Mouse (Mus musculus): Measurements from ENCODE around the gene Tm6sf1. TPM values are rescaled to one million over a fixed set of nuclear protein-coding genes. Genes with fewer than 3 reads are reported as not detected.
A peak's percentile ranks its signal among the peaks of the same experiment; 100 is the strongest.

Tm6sf1 gene
- polyA plus RNA-seq, 1 experiment from 2014 or later, result 15.0 TPM

DNA sequence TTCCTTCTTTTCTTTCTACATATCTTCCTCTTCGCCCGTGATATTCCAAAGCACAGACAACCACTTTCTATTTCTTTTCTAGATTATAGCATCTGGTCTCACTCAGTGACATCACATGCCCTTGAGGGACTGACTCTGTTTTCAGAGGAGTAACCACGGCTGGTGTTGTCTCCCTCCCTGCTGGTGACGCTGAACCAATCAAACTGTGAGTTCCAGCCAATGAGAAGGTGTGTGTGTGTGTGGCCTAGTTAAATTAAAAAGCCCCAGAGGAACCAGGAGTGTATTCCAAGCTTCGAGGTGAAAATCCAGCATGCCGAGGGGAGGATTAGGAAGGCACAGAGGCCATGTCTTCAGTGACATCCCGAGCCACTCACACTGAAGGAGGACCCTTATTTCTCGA is 11.8 kb upstream of the Tm6sf1 start:
- DNase-seq (ENCODE audit: low spot score), result no peak
- Histone ChIP-seq H3K36me3 (replicated peaks; ENCODE audit: control insufficient read depth, insufficient read depth) (no peaks in the 10 kb centered on the region), H3K9ac (no peak overlapping the region), H3K27me3 (ENCODE audit: control insufficient read depth, insufficient read depth, low read length) (no peaks in the 10 kb centered on the region), H3K4me2 (replicated peaks) (no peak overlapping the region), H3K9me3 (ENCODE audit: control insufficient read depth, low read length) (no peaks in the 10 kb centered on the region), H3K4me1 (replicated peaks; ENCODE audit: control insufficient read depth, insufficient read depth, low read length) (no peaks in the 10 kb centered on the region), H3K4me3 (replicated peaks; ENCODE audit: low read length) (no peak overlapping the region), H3K27ac (no peak overlapping the region)
- peak; percentile 57; the same call in 1 of the 2 replicates for ATAC-seq (ENCODE audit: low FRiP score)
- WGBS, result 47% methylated on average over 8 of the region's 8 CpGs

DNA sequence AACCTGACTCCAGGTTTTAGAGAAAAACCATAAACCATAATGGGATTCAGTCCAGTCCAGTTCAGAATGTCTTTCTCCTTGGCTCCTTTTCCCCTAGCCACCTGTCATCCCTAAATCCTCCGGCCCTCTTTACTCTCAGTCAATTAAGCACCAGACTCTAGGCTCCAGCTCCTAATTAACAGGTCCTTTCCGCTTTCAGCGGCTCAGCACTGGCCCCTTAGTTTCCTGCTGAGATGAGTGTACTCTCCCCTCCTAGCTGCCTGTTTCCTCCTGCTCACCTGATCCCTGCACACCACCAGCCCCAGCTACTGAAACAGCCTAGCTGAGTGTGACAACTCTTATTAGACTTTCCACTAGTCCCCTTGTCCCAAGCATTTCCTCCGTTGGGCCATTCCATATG is 11.0 kb upstream of the Tm6sf1 start:
- no peaks in the 10 kb centered on the region for H3K4me1 ChIP-seq (replicated peaks; ENCODE audit: control insufficient read depth, insufficient read depth, low read length)
- H3K9ac ChIP-seq, result no peak overlapping the region
- no peak overlapping the region for H3K4me3 ChIP-seq (replicated peaks; ENCODE audit: low read length)
- H3K27ac ChIP-seq, result no peak overlapping the region
- no peaks in the 10 kb centered on the region for H3K27me3 ChIP-seq (ENCODE audit: control insufficient read depth, insufficient read depth, low read length)
- no peaks in the 10 kb centered on the region for H3K9me3 ChIP-seq (ENCODE audit: control insufficient read depth, low read length)
- no peak overlapping the region for H3K4me2 ChIP-seq (replicated peaks)
- no peaks in the 10 kb centered on the region for H3K36me3 ChIP-seq (replicated peaks; ENCODE audit: control insufficient read depth, insufficient read depth)
- whole genome bisulfite sequencing, result 33% methylated on average over 4 of the region's 4 CpGs
- ATAC-seq (ENCODE audit: low FRiP score) (no peak), DNase-seq (ENCODE audit: low spot score) (no peak)

DNA sequence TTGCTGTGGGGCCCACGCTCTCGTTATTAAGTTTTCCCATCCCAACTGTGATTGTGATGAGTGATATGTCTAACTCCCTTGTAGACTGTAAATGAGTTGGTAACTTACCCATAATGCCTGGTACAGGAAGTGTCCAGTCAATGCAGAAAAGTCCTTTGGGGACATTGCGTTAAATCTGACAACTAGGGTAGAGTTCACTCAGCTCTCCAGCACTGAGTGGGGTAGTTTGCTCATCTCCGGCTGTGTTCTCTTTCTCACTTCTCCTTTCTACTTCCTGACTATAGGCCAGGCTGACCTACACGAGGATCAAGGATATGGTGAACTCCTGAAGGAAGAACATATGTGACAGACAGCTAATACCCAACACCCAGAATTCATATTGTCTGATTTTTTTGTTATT is 9.6 kb upstream of the Tm6sf1 start:
- H3K4me2 ChIP-seq (replicated peaks), result no peak overlapping the region

DNA sequence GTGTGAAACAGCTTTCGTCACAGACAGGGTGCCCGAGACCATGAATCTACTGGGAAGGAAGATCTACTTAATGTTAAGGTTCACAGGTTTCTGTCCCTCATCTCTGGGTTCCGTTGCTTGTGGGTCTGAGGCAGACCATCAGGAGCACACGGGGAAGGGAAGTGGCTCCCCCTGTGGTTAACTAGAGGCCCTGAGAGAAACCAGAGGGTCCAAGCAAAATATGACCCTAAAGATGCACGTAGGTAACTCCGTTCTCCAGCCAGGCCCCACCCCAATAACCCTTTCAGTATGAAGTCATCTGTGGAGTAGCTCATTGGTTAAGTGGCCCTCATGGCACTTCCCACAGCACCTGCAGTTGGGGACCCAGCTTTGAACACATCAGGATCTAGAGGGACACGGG is 9.2 kb upstream of the Tm6sf1 start:
- no peak overlapping the region for H3K9ac ChIP-seq
- H3K36me3 ChIP-seq (replicated peaks; ENCODE audit: control insufficient read depth, insufficient read depth), result no peaks in the 10 kb centered on the region
- H3K9me3 ChIP-seq (ENCODE audit: control insufficient read depth, low read length), result no peaks in the 10 kb centered on the region
- ATAC-seq (ENCODE audit: low FRiP score), result no peak
- peaks cover 3% of the 10 kb centered on the region for H3K4me1 ChIP-seq (replicated peaks; ENCODE audit: control insufficient read depth, insufficient read depth, low read length)
- H3K4me3 ChIP-seq (replicated peaks; ENCODE audit: low read length), result no peak overlapping the region
- no peak overlapping the region for H3K27ac ChIP-seq
- WGBS, result 89% methylated on average over 7 of the region's 7 CpGs
- no peak for DNase-seq (ENCODE audit: low spot score)
- no peak overlapping the region for H3K4me2 ChIP-seq (replicated peaks)
- no peaks in the 10 kb centered on the region for H3K27me3 ChIP-seq (ENCODE audit: control insufficient read depth, insufficient read depth, low read length)

More for the DNA sequence above, 9.6 kb upstream of the Tm6sf1 start:
- 98% methylated on average over 5 of the region's 5 CpGs for WGBS
- Histone ChIP-seq H3K4me1 (replicated peaks; ENCODE audit: control insufficient read depth, insufficient read depth, low read length) (no peaks in the 10 kb centered on the region), H3K36me3 (replicated peaks; ENCODE audit: control insufficient read depth, insufficient read depth) (no peaks in the 10 kb centered on the region), H3K4me3 (replicated peaks; ENCODE audit: low read length) (no peak overlapping the region), H3K9ac (no peak overlapping the region), H3K27me3 (ENCODE audit: control insufficient read depth, insufficient read depth, low read length) (no peaks in the 10 kb centered on the region), H3K27ac (no peak overlapping the region), H3K9me3 (ENCODE audit: control insufficient read depth, low read length) (no peaks in the 10 kb centered on the region)
- ATAC-seq (ENCODE audit: low FRiP score) (no peak), DNase-seq (ENCODE audit: low spot score) (no peak)

DNA sequence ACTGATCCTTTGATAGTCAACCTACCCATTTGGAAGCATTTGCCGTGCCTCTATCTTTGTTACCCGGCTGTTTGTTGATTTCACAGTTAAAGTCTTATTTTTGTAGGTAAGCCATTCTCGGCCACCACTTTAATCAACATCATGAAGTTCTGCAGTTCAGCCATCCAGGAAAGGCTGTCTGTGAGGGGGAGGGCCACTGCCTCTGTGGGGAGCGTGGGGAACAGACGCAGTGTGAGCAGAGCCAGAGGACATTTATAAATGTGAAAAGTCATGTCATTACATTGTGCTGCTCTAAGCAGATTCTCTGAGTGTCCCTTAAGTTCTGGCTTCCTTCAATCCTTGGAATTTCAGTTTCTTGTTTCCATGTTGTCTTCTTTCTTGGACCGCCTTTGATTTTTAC is 8.6 kb upstream of the Tm6sf1 start:
- Histone ChIP-seq H3K4me3 (replicated peaks; ENCODE audit: low read length) (no peak overlapping the region), H3K9ac (no peak overlapping the region), H3K27ac (no peak overlapping the region), H3K4me2 (replicated peaks) (no peak overlapping the region), H3K4me1 (replicated peaks; ENCODE audit: control insufficient read depth, insufficient read depth, low read length) (peaks cover 7% of the 10 kb centered on the region), H3K36me3 (replicated peaks; ENCODE audit: control insufficient read depth, insufficient read depth) (no peaks in the 10 kb centered on the region), H3K27me3 (ENCODE audit: control insufficient read depth, insufficient read depth, low read length) (no peaks in the 10 kb centered on the region), H3K9me3 (ENCODE audit: control insufficient read depth, low read length) (no peaks in the 10 kb centered on the region)
- WGBS, result 88% methylated on average over 6 of the region's 6 CpGs
- ATAC-seq (ENCODE audit: low FRiP score) (no peak), DNase-seq (ENCODE audit: low spot score) (no peak)

DNA sequence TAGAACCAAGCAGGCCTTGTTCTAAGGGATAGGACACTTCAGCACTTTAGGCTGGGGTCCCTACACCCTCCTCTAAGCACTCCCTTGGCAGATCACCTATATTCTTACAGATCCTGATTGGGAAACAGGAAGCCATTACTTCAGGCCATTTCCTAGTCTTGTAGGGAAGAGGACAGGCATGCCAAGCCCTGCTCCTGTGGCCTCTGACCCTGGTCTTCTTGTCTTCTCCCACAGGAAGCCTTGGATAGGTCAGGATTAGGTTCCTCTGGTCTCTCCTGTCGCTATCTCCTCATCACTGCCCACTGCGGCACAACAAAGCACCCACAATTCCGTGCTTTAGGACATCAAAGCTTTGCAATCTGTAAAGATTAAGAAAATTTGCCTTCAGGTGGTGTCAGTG is 7.1 kb upstream of the Tm6sf1 start:
- ATAC-seq (ENCODE audit: low FRiP score), result no peak
- no peaks in the 10 kb centered on the region for H3K9me3 ChIP-seq (ENCODE audit: control insufficient read depth, low read length)
- WGBS, result 87% methylated on average over 3 of the region's 3 CpGs
- no peak overlapping the region for H3K9ac ChIP-seq
- H3K4me2 ChIP-seq (replicated peaks), result no peak overlapping the region
- peaks cover 7% of the 10 kb centered on the region for H3K4me1 ChIP-seq (replicated peaks; ENCODE audit: control insufficient read depth, insufficient read depth, low read length)
- H3K27me3 ChIP-seq (ENCODE audit: control insufficient read depth, insufficient read depth, low read length), result no peaks in the 10 kb centered on the region
- H3K4me3 ChIP-seq (replicated peaks; ENCODE audit: low read length), result no peak overlapping the region
- H3K27ac ChIP-seq, result no peak overlapping the region
- H3K36me3 ChIP-seq (replicated peaks; ENCODE audit: control insufficient read depth, insufficient read depth), result no peaks in the 10 kb centered on the region
- DNase-seq (ENCODE audit: low spot score), result no peak

DNA sequence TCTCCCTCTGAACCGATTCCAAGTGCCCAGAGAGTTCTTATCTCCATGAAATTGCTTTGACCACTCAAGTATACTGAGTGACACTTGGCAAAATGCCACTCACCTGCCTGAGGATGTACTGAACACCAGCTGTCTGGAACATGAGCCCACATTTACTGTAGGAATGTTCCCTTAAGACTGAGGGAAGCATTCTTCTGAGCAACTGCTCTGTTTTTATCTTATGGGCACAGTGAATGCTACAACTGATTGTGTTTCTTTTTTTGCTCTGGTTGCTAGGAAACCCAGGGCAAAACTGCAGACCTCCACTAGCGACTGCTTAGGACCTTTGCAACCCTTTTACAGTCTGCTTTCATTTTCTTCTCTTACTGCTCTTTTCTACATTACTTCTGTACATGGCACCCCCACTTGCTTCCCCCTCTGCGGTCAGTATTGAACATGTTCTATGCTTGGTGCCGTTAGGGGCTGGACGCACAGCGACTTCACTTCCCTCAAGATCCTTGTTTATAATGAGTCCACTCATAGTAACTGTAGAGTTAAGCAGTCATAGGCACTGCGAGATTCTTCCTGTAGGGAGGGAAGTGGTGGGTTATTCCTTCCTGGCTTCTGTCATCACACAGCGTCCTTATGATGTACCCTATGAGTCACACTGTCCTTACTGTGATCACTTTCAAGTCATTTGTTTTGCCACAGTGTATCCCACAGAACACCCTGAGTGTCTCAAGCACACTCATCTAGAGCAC is 4.1 kb upstream of the Tm6sf1 start:
- ATAC-seq (ENCODE audit: low FRiP score), result no peak
- no peak overlapping the region for H3K4me3 ChIP-seq (replicated peaks; ENCODE audit: low read length)

DNA sequence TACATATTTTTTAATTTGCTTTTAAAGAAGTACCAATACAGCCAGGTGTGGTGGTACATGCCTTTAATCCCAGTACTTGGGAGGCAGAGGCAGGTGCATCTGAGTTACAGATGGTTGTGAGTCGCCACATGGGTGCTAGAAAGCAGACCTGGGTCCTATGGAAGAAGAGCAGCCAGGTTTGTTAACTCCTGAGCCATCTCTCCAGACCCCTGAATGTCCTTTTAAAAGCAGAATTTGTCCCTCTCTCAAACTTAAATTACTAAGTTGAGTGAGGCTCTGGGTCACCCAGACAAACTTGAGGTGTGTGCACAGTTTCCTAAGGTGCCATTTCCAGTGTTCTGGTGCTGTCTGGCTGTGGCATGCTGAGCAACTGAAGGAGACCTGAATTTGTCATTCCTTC is 3.1 kb upstream of the Tm6sf1 start, which contains the start of gene Gm10160:
TSS of gene Gm10160 (minus strand) at position 101 of the 400 bp plus-strand sequence.
- ATAC-seq (ENCODE audit: low FRiP score), result no peak
- WGBS, result 84% methylated on average over 1 of the region's 1 CpGs

More for the DNA sequence above, 4.1 kb upstream of the Tm6sf1 start:
- H3K9me3 ChIP-seq (ENCODE audit: control insufficient read depth, low read length), result no peaks in the 10 kb centered on the region
- H3K4me2 ChIP-seq (replicated peaks), result no peak overlapping the region
- H3K9ac ChIP-seq, result no peak overlapping the region
- DNase-seq (ENCODE audit: low spot score), result no peak
- H3K27me3 ChIP-seq (ENCODE audit: control insufficient read depth, insufficient read depth, low read length), result peaks cover 7% of the 10 kb centered on the region; the same call in 1 of the 2 replicates
- H3K36me3 ChIP-seq (replicated peaks; ENCODE audit: control insufficient read depth, insufficient read depth), result no peaks in the 10 kb centered on the region
- H3K27ac ChIP-seq, result no peak overlapping the region
- peaks cover 21% of the 10 kb centered on the region for H3K4me1 ChIP-seq (replicated peaks; ENCODE audit: control insufficient read depth, insufficient read depth, low read length)
- WGBS, result 59% methylated on average over 8 of the region's 8 CpGs

DNA sequence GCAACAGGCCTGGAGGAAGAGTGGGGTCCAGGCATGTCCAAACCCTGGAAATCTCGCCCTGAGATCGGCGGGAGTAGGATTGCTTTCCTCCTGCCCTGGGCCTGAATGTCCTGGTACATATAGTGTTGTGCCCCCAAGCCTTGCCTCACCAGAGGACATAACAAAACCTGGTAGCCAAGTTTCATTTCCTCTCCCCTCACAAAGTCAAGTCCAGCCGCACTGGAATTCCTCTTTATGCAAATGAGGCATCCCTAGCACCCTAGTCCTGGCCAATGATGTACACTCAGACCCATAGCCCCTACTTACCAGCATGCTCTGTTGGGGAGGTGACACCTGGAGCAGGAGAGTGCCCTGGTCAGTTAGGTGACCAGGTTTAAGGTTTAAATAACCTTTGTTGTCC is 2.6 kb upstream of the Tm6sf1 start:
- Histone ChIP-seq H3K27me3 (ENCODE audit: control insufficient read depth, insufficient read depth, low read length) (peaks cover 7% of the 10 kb centered on the region; the same call in 1 of the 2 replicates), H3K27ac (no peak overlapping the region), H3K36me3 (replicated peaks; ENCODE audit: control insufficient read depth, insufficient read depth) (no peaks in the 10 kb centered on the region), H3K9me3 (ENCODE audit: control insufficient read depth, low read length) (no peaks in the 10 kb centered on the region), H3K4me3 (replicated peaks; ENCODE audit: low read length) (no peak overlapping the region), H3K4me1 (replicated peaks; ENCODE audit: control insufficient read depth, insufficient read depth, low read length) (peaks cover 23% of the 10 kb centered on the region), H3K4me2 (replicated peaks) (no peak overlapping the region), H3K9ac (no peak overlapping the region)
- 80% methylated on average over 4 of the region's 4 CpGs for WGBS
- ATAC-seq (ENCODE audit: low FRiP score) (no peak), DNase-seq (ENCODE audit: low spot score) (no peak)

More for the DNA sequence above, 3.1 kb upstream of the Tm6sf1 start, which contains the start of gene Gm10160:
- Histone ChIP-seq H3K27me3 (ENCODE audit: control insufficient read depth, insufficient read depth, low read length) (peaks cover 7% of the 10 kb centered on the region; the same call in 1 of the 2 replicates), H3K27ac (no peak within 1 kb of the TSS), H3K9ac (no peak within 1 kb of the TSS), H3K4me1 (replicated peaks; ENCODE audit: control insufficient read depth, insufficient read depth, low read length) (peaks cover 23% of the 10 kb centered on the region), H3K9me3 (ENCODE audit: control insufficient read depth, low read length) (no peaks in the 10 kb centered on the region), H3K4me2 (replicated peaks) (no peak within 1 kb of the TSS), H3K36me3 (replicated peaks; ENCODE audit: control insufficient read depth, insufficient read depth) (no peaks in the 10 kb centered on the region), H3K4me3 (replicated peaks; ENCODE audit: low read length) (no peak within 1 kb of the TSS)
- no peak for DNase-seq (ENCODE audit: low spot score)
